Comparison of ENCODE assay signal across 15 mouse cellular contexts in genomic region chr17:27308933-27309332, GRCm38 (mm10).
DNase-seq lines count a peak whose midpoint lies in the region; ATAC-seq and TF ChIP-seq lines count a peak whose summit lies in the region.
"Had no signal": no experiment of that assay in that cellular context is flagged by ENCODE, and none has a peak within 500 bp of the region (broad histone marks: within the 10 kb centered on the region; RNA-seq: fewer than 3 reads in every experiment).

No protein-coding gene starts in this region.

- 26% methylated on average over 4 of the region's 4 CpGs for WGBS in hindbrain, embryonic 10.5 days
- WGBS in hindbrain, embryonic 12.5 days, result 32% methylated on average over 4 of the region's 4 CpGs
- 21% methylated on average over 4 of the region's 4 CpGs for WGBS in hindbrain, embryonic 15.5 days

- no peak overlapping the region for H3K4me3 ChIP-seq in hindbrain, embryonic 10.5 days
- no peak overlapping the region for H3K4me3 ChIP-seq in hindbrain, embryonic 12.5 days
- H3K4me3 ChIP-seq in testis, adult 2 months (ENCODE audit: control insufficient read depth, low read depth, low read length), result peak overlapping the region; percentile 10; the same call in 1 of the 2 replicates
- no peak overlapping the region for H3K4me3 ChIP-seq in hindbrain, embryonic 15.5 days
- H3K4me3 ChIP-seq: liver, embryonic 12.5 days had no signal

- H3K9ac ChIP-seq in hindbrain, embryonic 12.5 days, result no peak overlapping the region
- no peak overlapping the region for H3K9ac ChIP-seq in hindbrain, embryonic 15.5 days
- H3K9ac ChIP-seq: liver, embryonic 12.5 days had no signal

- no peaks in the 10 kb centered on the region for H3K9me3 ChIP-seq in hindbrain, embryonic 10.5 days
- H3K9me3 ChIP-seq in hindbrain, embryonic 12.5 days (replicated peaks), result no peaks in the 10 kb centered on the region
- H3K9me3 ChIP-seq in hindbrain, embryonic 15.5 days, result no peaks in the 10 kb centered on the region
- H3K9me3 ChIP-seq: liver, embryonic 12.5 days had no signal

- H3K4me2 ChIP-seq in hindbrain, embryonic 12.5 days (replicated peaks), result no peak overlapping the region
- no peak overlapping the region for H3K4me2 ChIP-seq in hindbrain, embryonic 15.5 days
- H3K4me2 ChIP-seq: liver, embryonic 12.5 days had no signal

- 0 out of 2 replicates have a peak, but pooled peaks have one; percentile 12 for TF ChIP-seq POLR2A in testis, adult 2 months (IDR thresholded peaks at IDR 0.05; ENCODE audit: control insufficient read depth, low read depth, low read length)

- peaks cover 32% of the 10 kb centered on the region for H3K4me1 ChIP-seq in hindbrain, embryonic 10.5 days (replicated peaks)
- H3K4me1 ChIP-seq in hindbrain, embryonic 12.5 days, result peaks cover 4% of the 10 kb centered on the region; the same call in 1 of the 2 replicates
- H3K4me1 ChIP-seq in testis, adult 2 months (ENCODE audit: control insufficient read depth, insufficient read depth, low read length), result peaks cover 15% of the 10 kb centered on the region
- peaks cover 10% of the 10 kb centered on the region for H3K4me1 ChIP-seq in hindbrain, embryonic 15.5 days (replicated peaks)
- H3K4me1 ChIP-seq: liver, embryonic 12.5 days had no signal

- DNase-seq in hindbrain, embryonic 10.5 days (ENCODE audit: low spot score), result peak; percentile 50
- DNase-seq in testis, postnatal 10 days (ENCODE audit: low spot score), result no peak
- peak; percentile 62 for DNase-seq in thymus, postnatal 4 days
- DNase-seq in lung, postnatal 10 days, result no peak
- DNase-seq in adrenal gland, adult (ENCODE audit: inconsistent age in 2 of 2, low spot score in 1 of 2), result no peak
- DNase-seq: adrenal gland, adult 8-10 months; heart, adult 11 months; heart, postnatal 14 days; kidney, adult 9 months; lung, postnatal 14 days had no signal

- ATAC-seq in hindbrain, embryonic 12.5 days (ENCODE audit: low FRiP score), result no peak
- ATAC-seq in hindbrain, embryonic 15.5 days (ENCODE audit: low FRiP score, low read depth), result no peak
- ATAC-seq: liver, embryonic 12.5 days; Patski had no signal

- peaks cover 7% of the 10 kb centered on the region; the same call in 1 of the 2 replicates for H3K27me3 ChIP-seq in hindbrain, embryonic 10.5 days (ENCODE audit: insufficient read depth, poor library complexity, severe bottlenecking)
- 0 out of 2 replicates have a peak, but pooled peaks cover 5% of the 10 kb centered on the region for H3K27me3 ChIP-seq in hindbrain, embryonic 12.5 days
- H3K27me3 ChIP-seq in testis, adult 2 months (ENCODE audit: control insufficient read depth, insufficient read depth, low read length), result no peaks in the 10 kb centered on the region
- H3K27me3 ChIP-seq in hindbrain, embryonic 15.5 days, result no peaks in the 10 kb centered on the region

- no peak for TF ChIP-seq CTCF in testis, adult 2 months (IDR thresholded peaks at IDR 0.05; ENCODE audit: control insufficient read depth, insufficient read depth, insufficient replicate concordance, low read depth, low read length)

- H3K27ac ChIP-seq in hindbrain, embryonic 10.5 days, result peak overlapping the region; percentile 69; the same call in 1 of the 2 replicates
- H3K27ac ChIP-seq in hindbrain, embryonic 12.5 days, result no peak overlapping the region
- H3K27ac ChIP-seq in testis, adult 2 months (ENCODE audit: control insufficient read depth, insufficient read depth, low read depth, low read length), result no peak overlapping the region; the same call in 1 of the 2 replicates
- H3K27ac ChIP-seq in hindbrain, embryonic 15.5 days (replicated peaks), result 0 out of 2 replicates have a peak overlapping the region, but pooled peaks have one; percentile 15
- H3K27ac ChIP-seq: liver, embryonic 12.5 days had no signal

- H3K36me3 ChIP-seq in hindbrain, embryonic 10.5 days, result no peaks in the 10 kb centered on the region
- H3K36me3 ChIP-seq in hindbrain, embryonic 12.5 days, result no peaks in the 10 kb centered on the region
- H3K36me3 ChIP-seq in testis, adult 2 months (ENCODE audit: control insufficient read depth, insufficient read depth, low read length), result peaks cover 5% of the 10 kb centered on the region
- H3K36me3 ChIP-seq in hindbrain, embryonic 15.5 days, result no peaks in the 10 kb centered on the region
- H3K36me3 ChIP-seq: liver, embryonic 12.5 days had no signal

Comparison
In these comparisons a context has a peak if more than half of its experiments do, and no peak if none do; other contexts are left out.
1. H3K27ac ChIP-seq: peak in hindbrain, embryonic 10.5 days (single experiment) and hindbrain, embryonic 15.5 days (single experiment); none in hindbrain, embryonic 12.5 days (single experiment) and testis, adult 2 months (single experiment).
2. DNase-seq: peak in hindbrain, embryonic 10.5 days (single experiment) and thymus, postnatal 4 days (single experiment); none in testis, postnatal 10 days (single experiment), lung, postnatal 10 days (single experiment) and adrenal gland, adult (0 of 2).